Mouse (Mus musculus) midbrain, embryonic 13.5 days (tissue): ENCODE results near the gene Cacna2d2. TPM values are rescaled to one million over a fixed set of nuclear protein-coding genes. Genes with fewer than 3 reads are reported as not detected.

Experiments
- ATAC-seq: fragments of 200-750 bp; cut with Nextera tagmentation; 2 replicates; pipeline ENCODE4 v1.8.0; 2017; ENCODE audit warnings: mild to moderate bottlenecking, moderate TSS enrichment, moderate library complexity
- H3K27ac ChIP-seq: fragments of 300-500 bp; sonication (generic); 2 replicates; pipeline ENCODE4 v1.5.1; 2015; ENCODE audit warnings: inconsistent platforms, mild to moderate bottlenecking, moderate library complexity
- H3K27me3 ChIP-seq: fragments of 300-500 bp; sonication (generic); 2 replicates; pipeline ENCODE4 v1.6.1; 2015; ENCODE audit warnings: mild to moderate bottlenecking, inconsistent platforms
- H3K36me3 ChIP-seq: fragments of 300-500 bp; sonication (generic); 2 replicates; pipeline ENCODE4 v1.6.1; 2015; ENCODE audit warnings: mild to moderate bottlenecking, inconsistent platforms
- H3K4me1 ChIP-seq: fragments of 300-500 bp; sonication (generic); replicated peaks from 2 replicates; pipeline ENCODE4 v1.6.1; 2015; ENCODE audit warnings: inconsistent platforms
- H3K4me2 ChIP-seq: fragments of 300-500 bp; sonication (generic); replicated peaks from 2 replicates; pipeline ENCODE4 v1.6.1; 2015; ENCODE audit warnings: moderate library complexity, mild to moderate bottlenecking, inconsistent platforms
- H3K4me3 ChIP-seq: fragments of 300-500 bp; sonication (generic); replicated peaks from 2 replicates; pipeline ENCODE4 v1.5.1; 2015; ENCODE audit warnings: mild to moderate bottlenecking, inconsistent platforms
- H3K9ac ChIP-seq: fragments of 300-500 bp; sonication (generic); replicated peaks from 2 replicates; pipeline ENCODE4 v1.6.1; 2015; ENCODE audit warnings: mild to moderate bottlenecking, inconsistent platforms
- H3K9me3 ChIP-seq: fragments of 300-500 bp; sonication (generic); 2 replicates; pipeline ENCODE4 v1.6.1; 2016; ENCODE audit warnings: mild to moderate bottlenecking, inconsistent platforms
- WGBS: fragments of 180-500 bp; shearing (Covaris S2); methylation state at CpG from one replicate; pipeline ENCODE4 v1.1.7; 2015; 5-methylcytosine and 5-hydroxymethylcytosine counted together
- polyA plus RNA-seq: library from polyadenylated mRNA; unstranded; fragments of >200 nt; fragmentation: Nextera tagmentation; extraction: Ambion mirVana; gene quantifications from 2 replicates; pipeline ENCODE4 v1.2.1, GENCODE M21; 2015

The Cacna2d2 gene
- polyA plus RNA-seq, 1 experiment from 2014 or later = 7.1 TPM

- Histone ChIP-seq H3K9me3 (no peaks in the 10 kb centered on the region), H3K27me3 (no peaks in the 10 kb centered on the region), H3K4me2 (no peak overlapping the region), H3K4me1 (peaks cover 50% of the 10 kb centered on the region), H3K27ac (no peak overlapping the region), H3K36me3 (peaks cover 22% of the 10 kb centered on the region), H3K4me3 (no peak overlapping the region), H3K9ac (no peak overlapping the region)
- WGBS = 94% methylated on average over 10 of the region's 10 CpGs
- no peak for ATAC-seq
Measured at GRCm38 (mm10) chr9:107577871-107578270, 178.5 kb downstream of the Cacna2d2 start.

GRCm38 (mm10) chr9:107578587-107578986, 179.2 kb downstream of the Cacna2d2 start, which contains the start of gene Naa80:
TSS of gene Naa80 (plus strand) at chr9:107578887.
- H3K36me3 ChIP-seq = peaks cover 22% of the 10 kb centered on the region
- H3K9me3 ChIP-seq = no peaks in the 10 kb centered on the region
- H3K9ac ChIP-seq = peak within 1 kb of the TSS; percentile 1; the same call in 1 of the 2 replicates
- no peaks in the 10 kb centered on the region for H3K27me3 ChIP-seq
- WGBS = 81% methylated on average over 3 of the region's 3 CpGs
- H3K4me3 ChIP-seq = no peak within 1 kb of the TSS
- H3K4me2 ChIP-seq = no peak within 1 kb of the TSS
- H3K27ac ChIP-seq = no peak within 1 kb of the TSS
- peaks cover 50% of the 10 kb centered on the region for H3K4me1 ChIP-seq
- no peak for ATAC-seq

Other genes starting within 250 kb of the Cacna2d2 start
- gene Dock3, start 167.7 kb upstream of the Cacna2d2 start, polyA plus RNA-seq = 14.0 and 20.2 TPM in 2 replicates
- gene Mapkapk3, start 109.7 kb upstream of the Cacna2d2 start, polyA plus RNA-seq = 1.7 and 1.9 TPM in 2 replicates
- gene Cish, start 103.6 kb upstream of the Cacna2d2 start, polyA plus RNA-seq = 6.3 and 6.6 TPM in 2 replicates
- gene Hemk1, start 61.3 kb upstream of the Cacna2d2 start, polyA plus RNA-seq = 17.5 and 18.1 TPM in 2 replicates
- 6.4 and 8.2 TPM in 2 replicates for gene 6430571L13Rik, start 59.0 kb upstream of the Cacna2d2 start, polyA plus RNA-seq
- gene Tmem115, start 134.3 kb downstream of the Cacna2d2 start, polyA plus RNA-seq = 38.6 and 41.3 TPM in 2 replicates
- gene Cyb561d2, start 142.6 kb downstream of the Cacna2d2 start, polyA plus RNA-seq = 28.3 and 29.1 TPM in 2 replicates
- gene Nprl2, start 142.6 kb downstream of the Cacna2d2 start, polyA plus RNA-seq = 67.7 and 70.8 TPM in 2 replicates
- 1.1 and 1.5 TPM in 2 replicates for gene Zmynd10, start 147.7 kb downstream of the Cacna2d2 start, polyA plus RNA-seq
- gene Rassf1, start 151.9 kb downstream of the Cacna2d2 start, polyA plus RNA-seq = 38.6 and 39.5 TPM in 2 replicates
- gene Tusc2, start 163.6 kb downstream of the Cacna2d2 start, polyA plus RNA-seq = 93.2 and 109 TPM in 2 replicates
- 98.9 and 106 TPM in 2 replicates for gene Hyal2, start 168.3 kb downstream of the Cacna2d2 start, polyA plus RNA-seq
- 7.0 and 10.0 TPM in 2 replicates for gene Hyal1, start 177.3 kb downstream of the Cacna2d2 start, polyA plus RNA-seq
- gene Naa80, start 179.3 kb downstream of the Cacna2d2 start, polyA plus RNA-seq = 16.5 and 19.1 TPM in 2 replicates
- gene Hyal3, start 181.2 kb downstream of the Cacna2d2 start, polyA plus RNA-seq = 1.1 and 1.8 TPM in 2 replicates
- gene Ifrd2, start 188.0 kb downstream of the Cacna2d2 start, polyA plus RNA-seq = 13.5 and 14.7 TPM in 2 replicates
- gene Sema3b, start 209.6 kb downstream of the Cacna2d2 start, polyA plus RNA-seq = 2.3 and 2.7 TPM in 2 replicates
- gene Gnai2, start 235.8 kb downstream of the Cacna2d2 start, polyA plus RNA-seq = 399 and 416 TPM in 2 replicates